Mouse (Mus musculus) forebrain, embryonic 14.5 days (tissue): ENCODE measurements around the gene Syt5. TPM values are rescaled to one million over a fixed set of nuclear protein-coding genes. Genes with fewer than 3 reads are reported as not detected.
A peak's percentile ranks its signal among the peaks of the same experiment; 100 is the strongest.
"Not testable (repeated sequence)": the region's sequence is repeated elsewhere in the genome, so short reads cannot be mapped to it uniquely, and the experiment has no call there.

Experiments used
- ATAC-seq: fragments of 200-750 bp; cut with Nextera tagmentation; 2 replicates; pipeline ENCODE4 v1.8.0; 2017; ENCODE audit warnings: mild to moderate bottlenecking, moderate library complexity
- DNase-seq: peaks from one replicate; pipeline ENCODE4 v3.0.0-alpha.2; 2015; ENCODE audit warnings: low spot score
- H3K27ac ChIP-seq: fragments of 300-500 bp; sonication (generic); 2 replicates; pipeline ENCODE4 v1.5.1; 2014; ENCODE audit warnings: low read depth, mild to moderate bottlenecking, control low read depth, low read length, moderate library complexity
- H3K27me3 ChIP-seq: fragments of 300-500 bp; sonication (generic); replicated peaks from 2 replicates; pipeline ENCODE4 v1.6.1; 2014; ENCODE audit warnings: low read length, control low read depth, mixed read lengths; ENCODE audit not compliant: control insufficient read depth, insufficient read depth
- H3K36me3 ChIP-seq: fragments of 300-500 bp; sonication (generic); 2 replicates; pipeline ENCODE4 v1.6.1; 2014; ENCODE audit warnings: low read length, control low read depth; ENCODE audit not compliant: control insufficient read depth, insufficient read depth
- H3K4me1 ChIP-seq: fragments of 300-500 bp; sonication (generic); 2 replicates; pipeline ENCODE4 v1.6.1; 2014; ENCODE audit warnings: antibody characterized with exemption, low read length, control low read depth; ENCODE audit not compliant: control insufficient read depth, insufficient read depth
- H3K4me2 ChIP-seq: fragments of 300-500 bp; sonication (generic); 2 replicates; pipeline ENCODE4 v1.6.1; 2014; ENCODE audit warnings: mild to moderate bottlenecking, control low read depth, low read length
- H3K4me3 ChIP-seq: fragments of 300-500 bp; sonication (generic); 2 replicates; pipeline ENCODE4 v1.5.1; 2014; ENCODE audit warnings: low read depth, low read length, control low read depth
- H3K9ac ChIP-seq: fragments of 300-500 bp; sonication (generic); 2 replicates; pipeline ENCODE4 v1.6.1; 2014; ENCODE audit warnings: mild to moderate bottlenecking, low read length, control low read depth, moderate library complexity
- H3K9me3 ChIP-seq: fragments of 300-500 bp; sonication (generic); replicated peaks from 2 replicates; pipeline ENCODE4 v1.6.1; 2016; ENCODE audit warnings: low read length, control low read depth, mixed read lengths; ENCODE audit not compliant: control insufficient read depth
- whole genome bisulfite sequencing: fragments of 180-500 bp; shearing (Covaris S2); extraction: QIAGEN DNeasy Blood & Tissue Kit; methylation state at CpG from one replicate; pipeline ENCODE4 v1.1.7; 2014; 5-methylcytosine and 5-hydroxymethylcytosine counted together
- polyA plus RNA-seq: library from polyadenylated mRNA; unstranded; fragments of >200 nt; fragmentation: Nextera tagmentation; extraction: Ambion mirVana; gene quantifications from 2 replicates; pipeline ENCODE4 v1.2.1, GENCODE M21; 2014

Gene Syt5
- polyA plus RNA-seq, 1 experiment from 2014 or later: 133 TPM

DNA sequence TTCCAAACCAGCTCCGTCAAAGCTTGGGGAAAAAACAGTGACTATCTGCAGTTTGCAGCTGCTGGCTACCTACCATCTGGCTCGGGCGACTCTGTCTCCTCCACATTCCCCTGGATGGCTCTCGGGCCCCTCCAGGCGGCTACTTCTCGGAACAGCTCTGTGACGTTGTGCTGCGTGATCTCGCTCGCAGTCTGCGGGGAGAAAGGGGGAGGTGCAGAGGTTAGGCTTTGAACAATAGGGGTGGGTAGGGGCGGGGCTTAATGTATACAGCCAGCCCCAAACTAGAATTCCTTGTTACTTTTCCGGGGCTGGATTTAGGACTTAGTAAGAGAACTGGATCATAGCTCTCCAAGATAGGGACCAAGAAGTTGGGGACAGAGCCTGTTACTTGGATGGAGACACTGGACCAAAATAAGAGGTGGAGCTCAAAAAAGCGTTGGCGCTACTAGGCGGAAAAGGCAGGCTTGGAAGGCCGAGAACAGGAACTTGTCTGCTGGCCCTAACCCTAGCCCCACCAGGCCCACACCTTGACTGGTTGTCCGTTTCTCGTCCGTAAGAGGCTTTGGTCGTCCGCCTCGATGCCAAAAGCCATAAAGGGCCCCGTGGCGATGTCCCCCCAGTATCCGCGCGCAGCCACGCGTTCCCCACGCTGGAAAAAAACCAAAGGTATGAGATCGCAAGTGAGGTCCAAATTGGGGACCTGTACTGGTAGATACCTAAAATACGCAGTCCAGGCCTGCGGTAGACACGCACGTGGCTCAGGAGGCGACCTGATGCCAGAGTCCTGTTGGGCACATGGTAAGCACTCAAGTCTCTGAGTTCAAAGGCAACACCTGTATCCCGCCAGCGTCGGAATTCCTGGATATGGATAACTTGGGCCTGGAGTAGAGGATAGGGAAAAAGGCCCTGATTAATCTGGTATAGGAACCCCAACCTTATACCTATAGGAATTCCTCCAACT lies 20.7 kb downstream of the Syt5 start:
- H3K4me3 ChIP-seq: peak overlapping the region; percentile 24
- no peak overlapping the region for H3K27ac ChIP-seq
- H3K36me3 ChIP-seq: no peaks in the 10 kb centered on the region
- peak; percentile 94 for DNase-seq
- peak; percentile 91 for ATAC-seq
- no peaks in the 10 kb centered on the region for H3K9me3 ChIP-seq
- no peaks in the 10 kb centered on the region for H3K4me1 ChIP-seq
- WGBS: 24% methylated on average over 40 of the region's 40 CpGs
- peak overlapping the region; percentile 64 for H3K9ac ChIP-seq
- peak overlapping the region; percentile 54 for H3K4me2 ChIP-seq
- H3K27me3 ChIP-seq: no peaks in the 10 kb centered on the region

DNA sequence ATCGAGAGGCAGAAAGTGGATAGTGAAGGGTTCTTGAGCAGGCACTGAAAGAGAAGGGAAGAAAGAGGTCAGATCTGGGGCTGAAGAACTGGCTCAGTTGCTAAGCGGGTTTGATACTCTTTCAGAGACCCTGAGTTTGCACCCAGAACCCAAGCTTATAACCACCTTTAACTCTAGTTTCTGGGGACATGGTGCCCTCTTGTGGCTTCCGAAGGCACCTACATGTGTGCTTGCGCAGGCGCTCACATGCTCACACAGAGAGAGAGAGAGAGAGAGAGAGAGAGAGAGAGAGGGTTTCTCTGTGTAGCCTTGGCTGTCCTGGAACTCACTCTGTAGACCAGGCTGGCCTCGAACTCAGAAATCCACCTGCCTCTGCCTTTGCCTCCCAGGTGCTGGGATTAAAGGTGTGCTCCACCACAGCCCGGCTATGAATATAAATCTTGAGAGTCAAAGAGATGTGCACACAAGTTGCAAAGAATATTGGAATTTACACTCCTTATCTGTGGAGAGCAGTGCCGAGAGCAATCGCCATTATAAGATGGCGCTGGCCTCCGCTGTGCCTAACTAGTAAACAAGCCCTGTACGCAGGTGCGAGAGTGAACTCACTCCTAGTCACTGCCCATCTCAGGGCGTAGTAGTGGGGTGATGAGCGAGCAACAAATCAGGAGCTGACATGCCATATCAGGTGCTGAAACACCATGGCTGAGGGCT lies 23.0 kb downstream of the Syt5 start, which contains the start of gene Tnni3:
Tnni3 (minus strand) TSS at position 18 of the 711 bp plus-strand sequence.
- not testable (repeated sequence) for H3K27ac ChIP-seq, H3K36me3 ChIP-seq, H3K4me3 ChIP-seq, H3K4me1 ChIP-seq, H3K27me3 ChIP-seq, H3K9me3 ChIP-seq, H3K9ac ChIP-seq, H3K4me2 ChIP-seq
- peak; percentile 33; the same call in 1 of the 2 replicates for ATAC-seq
- WGBS: 71% methylated on average over 15 of the region's 15 CpGs
- peak; percentile 76 for DNase-seq

DNA sequence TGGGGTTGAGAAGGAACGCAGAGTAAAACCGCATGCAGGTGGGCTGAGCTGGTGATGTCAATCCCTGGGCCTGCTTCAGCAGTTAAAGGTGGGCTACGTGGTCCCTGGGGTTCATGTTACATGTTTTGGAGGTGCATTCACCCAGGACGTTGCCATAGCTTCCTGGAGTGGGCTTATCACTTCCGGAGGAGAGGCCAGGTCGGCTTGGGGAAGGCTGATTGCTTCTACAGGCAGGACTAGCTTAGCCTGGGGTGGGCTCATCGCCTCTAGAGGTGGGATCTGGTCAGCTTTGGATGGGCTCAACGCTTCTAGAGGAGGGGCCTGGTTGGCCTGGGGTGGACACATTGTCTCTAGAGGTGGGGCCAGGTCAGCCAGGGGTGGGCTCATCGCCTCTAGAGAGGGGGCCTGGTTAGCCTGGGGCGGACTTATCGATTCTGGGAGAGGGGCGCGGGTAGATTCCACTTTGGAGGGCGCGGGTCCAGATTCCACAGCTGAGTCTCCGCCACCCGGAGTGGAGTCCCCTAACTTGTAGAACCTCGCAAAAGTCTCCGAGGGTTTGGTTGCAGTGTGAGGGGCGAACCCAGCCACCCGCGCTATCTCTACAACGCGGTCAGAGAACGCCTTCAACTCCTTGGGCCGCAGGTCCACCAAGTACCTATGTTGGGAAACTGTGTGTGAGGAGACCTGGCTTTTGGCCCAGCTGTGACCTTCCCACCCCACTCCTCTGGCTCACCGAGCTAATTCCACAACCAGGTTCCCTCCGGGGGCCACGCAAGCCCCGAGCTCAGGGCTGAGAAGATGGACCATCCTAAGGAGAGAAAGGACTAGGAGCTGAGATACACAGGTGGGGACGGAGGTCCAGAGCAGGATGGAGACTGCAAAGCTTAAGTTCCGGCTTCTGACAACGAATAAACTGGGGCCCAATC lies 23.9 kb downstream of the Syt5 start:
- Histone ChIP-seq H3K36me3 (no peaks in the 10 kb centered on the region), H3K4me3 (no peak overlapping the region), H3K4me1 (peaks cover 4% of the 10 kb centered on the region; the same call in 1 of the 2 replicates), H3K27me3 (no peaks in the 10 kb centered on the region), H3K4me2 (no peak overlapping the region), H3K9me3 (no peaks in the 10 kb centered on the region), H3K9ac (no peak overlapping the region), H3K27ac (no peak overlapping the region)
- no peak for ATAC-seq
- 91% methylated on average over 33 of the region's 33 CpGs for WGBS
- no peak for DNase-seq

DNA sequence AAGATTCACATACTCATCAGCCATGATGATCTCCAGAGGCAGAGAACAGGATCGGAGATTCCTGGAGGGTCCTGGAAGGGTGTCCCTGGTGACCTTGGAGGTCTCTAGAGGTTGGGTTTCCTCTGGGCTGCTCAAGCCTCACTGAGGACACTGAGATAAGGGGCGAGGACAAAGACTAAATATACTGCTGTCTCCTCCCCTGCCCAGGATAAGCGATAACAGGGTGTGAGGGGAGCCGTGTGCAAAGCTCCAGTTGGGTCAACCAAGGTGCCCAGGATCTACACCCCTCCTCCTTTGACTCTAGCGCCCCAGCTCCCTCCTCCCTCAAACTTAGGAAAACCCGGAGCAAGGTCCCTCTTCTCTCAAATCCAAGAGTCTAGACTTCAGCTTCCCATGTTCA lies 25.0 kb downstream of the Syt5 start:
- ATAC-seq: no peak
- 84% methylated on average over 6 of the region's 6 CpGs for WGBS
- H3K36me3 ChIP-seq: no peaks in the 10 kb centered on the region
- no peak overlapping the region for H3K27ac ChIP-seq
- DNase-seq: no peak
- H3K9ac ChIP-seq: no peak overlapping the region
- H3K27me3 ChIP-seq: no peaks in the 10 kb centered on the region
- no peak overlapping the region for H3K4me3 ChIP-seq
- H3K9me3 ChIP-seq: no peaks in the 10 kb centered on the region
- H3K4me1 ChIP-seq: peaks cover 4% of the 10 kb centered on the region; the same call in 1 of the 2 replicates
- no peak overlapping the region for H3K4me2 ChIP-seq

DNA sequence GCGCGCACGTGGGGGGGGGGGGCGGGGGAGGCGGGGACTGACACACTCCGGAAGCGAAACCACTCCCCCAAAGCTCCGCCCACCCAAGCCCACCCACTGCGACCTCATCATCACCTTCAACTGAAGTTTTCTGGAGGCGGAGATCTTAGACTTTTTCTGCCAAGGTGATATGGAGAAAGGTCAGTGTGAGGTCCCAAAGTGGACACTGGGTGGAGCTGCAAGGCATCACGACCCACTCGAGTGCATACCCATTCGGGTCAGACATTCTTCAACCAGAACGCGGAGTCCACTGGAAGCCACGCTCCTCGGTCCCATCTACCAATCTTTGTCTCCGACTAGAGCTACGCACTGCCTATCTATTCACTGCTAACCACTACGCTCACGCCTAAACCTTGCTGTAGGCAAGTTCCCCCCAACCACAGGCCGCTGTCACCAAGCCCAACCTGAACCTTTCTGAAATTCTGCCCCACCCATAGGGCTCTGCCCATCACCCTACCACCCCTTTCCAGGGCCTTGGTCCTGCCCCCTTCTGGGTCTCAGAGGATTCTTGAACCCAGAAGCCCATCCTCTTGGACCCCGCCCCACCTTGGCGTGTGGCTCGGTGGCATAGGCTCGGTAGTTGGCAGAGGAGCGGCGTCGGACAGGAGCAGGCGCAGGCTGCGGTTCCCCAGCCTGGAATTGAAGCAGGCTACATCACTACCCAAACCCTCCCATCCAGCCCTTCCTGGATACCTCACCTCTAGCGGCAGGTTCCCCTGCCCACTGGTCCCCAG lies 25.9 kb downstream of the Syt5 start:
- DNase-seq: peak; percentile 14

DNA sequence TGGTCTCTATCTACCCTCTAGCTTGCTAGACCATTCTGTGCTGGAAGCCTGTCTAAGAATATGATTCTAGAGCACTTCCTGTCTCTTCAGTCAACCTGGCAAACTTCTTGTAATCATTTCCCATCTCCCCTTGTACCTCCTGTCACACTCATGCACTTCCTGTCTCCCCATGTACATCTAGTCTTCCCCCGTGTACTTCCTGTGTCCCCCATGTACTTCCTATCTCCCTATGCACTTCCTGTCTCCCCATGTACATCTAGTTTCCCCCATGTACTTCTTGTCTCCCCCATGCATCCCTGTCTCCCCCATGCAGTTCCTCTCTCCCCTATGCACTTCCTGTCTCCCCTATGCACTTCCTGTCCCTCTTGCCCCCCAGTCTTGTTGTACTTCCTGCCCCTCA lies 28.9 kb downstream of the Syt5 start:
- WGBS: 87% methylated on average over 1 of the region's 1 CpGs
- no peak for ATAC-seq
- H3K36me3 ChIP-seq: no peaks in the 10 kb centered on the region

More for the DNA sequence above, 25.9 kb downstream of the Syt5 start:
- H3K4me3 ChIP-seq: peak overlapping the region; percentile 11; the same call in 1 of the 2 replicates
- H3K4me1 ChIP-seq: peaks cover 4% of the 10 kb centered on the region; the same call in 1 of the 2 replicates
- H3K27ac ChIP-seq: no peak overlapping the region
- no peaks in the 10 kb centered on the region for H3K9me3 ChIP-seq
- ATAC-seq: no peak
- H3K9ac ChIP-seq: peak overlapping the region; percentile 43; the same call in 1 of the 2 replicates
- H3K4me2 ChIP-seq: peak overlapping the region; percentile 44
- H3K36me3 ChIP-seq: no peaks in the 10 kb centered on the region
- 37% methylated on average over 32 of the region's 32 CpGs for WGBS
- no peaks in the 10 kb centered on the region for H3K27me3 ChIP-seq

DNA sequence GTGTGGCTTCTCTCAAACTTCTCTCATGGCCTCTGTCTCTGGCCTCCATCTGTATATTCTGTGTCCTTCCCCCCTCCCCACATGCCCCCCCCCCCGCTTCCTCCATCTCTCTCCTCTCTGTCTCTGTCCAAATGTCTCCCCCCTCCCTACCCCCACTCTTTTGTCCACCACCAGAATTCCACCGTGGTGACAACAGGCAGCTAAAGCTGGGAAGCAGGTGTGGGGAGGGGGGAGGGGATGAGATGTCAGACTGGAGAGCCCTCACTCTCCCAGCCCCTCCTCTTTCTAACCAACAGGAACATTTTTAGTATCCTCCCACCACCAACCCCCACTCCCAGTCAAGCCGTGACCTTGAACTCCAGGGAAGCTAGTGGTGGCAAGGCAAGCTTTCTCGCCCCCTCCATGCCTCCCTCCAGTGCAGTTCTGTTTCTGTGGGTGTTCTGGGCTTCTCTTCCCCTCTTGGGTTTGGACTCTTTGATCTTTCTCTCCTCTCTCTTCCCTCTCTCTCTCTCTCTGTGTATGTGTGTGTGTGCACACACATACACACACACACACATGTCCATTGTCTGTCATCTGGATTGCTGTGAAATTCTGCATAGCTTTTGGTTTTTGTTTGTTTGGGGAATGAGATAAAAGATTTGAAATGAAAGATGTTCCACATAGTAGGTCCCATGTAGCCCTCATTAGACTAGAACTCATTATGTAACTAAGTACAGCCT lies 30.9 kb downstream of the Syt5 start, which contains the start of gene Tnnt1:
Tnnt1 (minus strand) TSS at position 51 of the 719 bp plus-strand sequence.
- H3K36me3 ChIP-seq: no peaks in the 10 kb centered on the region
- H3K27ac ChIP-seq: no peak within 1 kb of the TSS
- H3K27me3 ChIP-seq: no peaks in the 10 kb centered on the region
- 0 out of 2 replicates have a peak, but pooled peaks have one; percentile 26 for ATAC-seq
- 27% methylated on average over 4 of the region's 4 CpGs for WGBS
- no peak within 1 kb of the TSS for H3K4me3 ChIP-seq
- H3K9me3 ChIP-seq: no peaks in the 10 kb centered on the region
- DNase-seq: no peak
- no peak within 1 kb of the TSS for H3K4me2 ChIP-seq
- no peak within 1 kb of the TSS for H3K9ac ChIP-seq
- H3K4me1 ChIP-seq: peaks cover 4% of the 10 kb centered on the region; the same call in 1 of the 2 replicates

More for the DNA sequence above, 28.9 kb downstream of the Syt5 start:
- H3K4me1 ChIP-seq: peaks cover 4% of the 10 kb centered on the region; the same call in 1 of the 2 replicates
- DNase-seq: no peak
- H3K27ac ChIP-seq: no peak overlapping the region
- H3K9ac ChIP-seq: no peak overlapping the region
- H3K4me2 ChIP-seq: no peak overlapping the region
- H3K4me3 ChIP-seq: no peak overlapping the region
- no peaks in the 10 kb centered on the region for H3K27me3 ChIP-seq
- no peaks in the 10 kb centered on the region for H3K9me3 ChIP-seq
